ENCODE assay signal across 18 mouse cellular contexts in the genomic region with DNA sequence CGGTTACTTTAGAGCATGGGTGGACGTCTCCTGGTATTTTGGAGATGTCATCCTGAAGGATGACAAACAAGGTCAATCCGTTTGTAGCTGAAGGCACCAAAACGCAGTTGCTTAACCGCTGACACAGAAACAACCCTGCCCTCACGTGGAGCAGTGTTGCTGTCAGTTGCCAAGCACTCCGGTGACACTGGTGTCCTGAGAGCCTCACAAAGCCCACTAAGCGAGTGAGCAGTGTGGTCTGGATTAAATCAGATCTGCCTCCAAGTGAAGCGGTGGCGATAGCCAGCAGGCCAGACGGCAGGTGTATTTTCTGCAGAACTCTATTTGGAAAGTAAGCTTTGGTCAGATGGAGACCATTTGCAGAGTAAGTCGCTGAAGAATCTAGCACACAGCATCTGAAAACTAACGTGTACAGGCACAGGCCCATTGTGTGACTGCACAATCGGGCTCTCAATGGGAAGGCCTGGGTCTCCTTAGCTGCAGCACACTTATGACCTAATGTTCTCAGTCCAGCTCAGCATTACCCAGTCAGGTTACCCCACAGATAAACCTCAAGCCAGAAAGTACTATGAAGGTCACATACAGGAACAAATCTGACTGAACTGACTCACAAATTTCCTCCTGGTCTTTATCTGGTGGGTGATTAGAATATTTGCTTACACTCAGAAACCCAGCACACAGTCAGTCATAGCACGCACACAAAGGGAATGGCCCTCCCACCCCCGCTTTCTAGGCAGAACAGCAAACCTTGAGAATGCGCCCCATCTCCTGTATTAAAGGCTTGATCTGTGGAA. TPM values are rescaled to one million over a fixed set of nuclear protein-coding genes. Genes with fewer than 3 reads are reported as not detected.
DNase-seq lines count a peak whose midpoint lies in the region; ATAC-seq and TF ChIP-seq lines count a peak whose summit lies in the region.
"Had no signal": no experiment of that assay in that cellular context is flagged by ENCODE, and none has a peak within 500 bp of the region (broad histone marks: within the 10 kb centered on the region; RNA-seq: fewer than 3 reads in every experiment).

No protein-coding gene starts in this region.

- no peak for TF ChIP-seq CTCF in thymus, adult 2 months (IDR thresholded peaks at IDR 0.05; ENCODE audit: borderline replicate concordance, control insufficient read depth, extremely low read depth, insufficient read depth, low read length, poor library complexity)

- peak overlapping the region; percentile 29; the same call in 1 of the 2 replicates for H3K27ac ChIP-seq in hindbrain, embryonic 10.5 days
- no peak overlapping the region for H3K27ac ChIP-seq in hindbrain, embryonic 11.5 days (ENCODE audit: low read depth, low read length)
- H3K27ac ChIP-seq in thymus, adult 2 months (ENCODE audit: control insufficient read depth, insufficient read depth, low read length): no peak overlapping the region
- H3K27ac ChIP-seq: embryonic facial prominence, embryonic 12.5 days; kidney, postnatal 0 days; liver, embryonic 12.5 days had no signal

- no peak for TF ChIP-seq POLR2A in thymus, adult 2 months (IDR thresholded peaks at IDR 0.05; ENCODE audit: control insufficient read depth, extremely low read depth, insufficient read depth, low read length, poor library complexity)

- no peak for ATAC-seq in hindbrain, embryonic 11.5 days (ENCODE audit: low FRiP score)
- ATAC-seq: forebrain, postnatal 0 days; liver, embryonic 12.5 days had no signal

- no peak overlapping the region for H3K4me2 ChIP-seq in hindbrain, embryonic 11.5 days (replicated peaks; ENCODE audit: low read depth, low read length)
- H3K4me2 ChIP-seq: embryonic facial prominence, embryonic 12.5 days; liver, embryonic 12.5 days had no signal

- DNase-seq in heart, adult 11 months: peak; percentile 86
- DNase-seq in heart, adult 8-10 months (ENCODE audit: low spot score): no peak
- no peak for DNase-seq in hindbrain, embryonic 10.5 days (ENCODE audit: low spot score)
- DNase-seq in hindbrain, embryonic 11.5 days (ENCODE audit: low spot score): no peak
- peak; percentile 15 for DNase-seq in retina, postnatal 1 day
- no peak for DNase-seq in retina, embryonic 14.5 days (ENCODE audit: low spot score)
- DNase-seq in thymus, adult 2 months: no peak
- DNase-seq: cerebellum, adult 18-20 months; forebrain, postnatal 0 days; gastrocnemius, postnatal 10 days; kidney, adult 11 months; layer of hippocampus, postnatal 36 days; left cerebral cortex, postnatal 4 days; midbrain, embryonic 14.5 days had no signal

- no peaks in the 10 kb centered on the region for H3K36me3 ChIP-seq in hindbrain, embryonic 10.5 days
- no peaks in the 10 kb centered on the region for H3K36me3 ChIP-seq in hindbrain, embryonic 11.5 days (ENCODE audit: control insufficient read depth, insufficient read depth, low read length)
- no peaks in the 10 kb centered on the region for H3K36me3 ChIP-seq in thymus, adult 2 months (ENCODE audit: control insufficient read depth, insufficient read depth, low read length)
- H3K36me3 ChIP-seq: embryonic facial prominence, embryonic 12.5 days; liver, embryonic 12.5 days had no signal

- no peak overlapping the region for H3K4me3 ChIP-seq in hindbrain, embryonic 10.5 days
- no peak overlapping the region for H3K4me3 ChIP-seq in hindbrain, embryonic 11.5 days (ENCODE audit: low read depth, low read length)
- H3K4me3 ChIP-seq in thymus, adult 2 months (ENCODE audit: control insufficient read depth, insufficient read depth, low read length): no peak overlapping the region
- H3K4me3 ChIP-seq: embryonic facial prominence, embryonic 12.5 days; liver, embryonic 12.5 days had no signal

- peaks cover 20% of the 10 kb centered on the region for H3K4me1 ChIP-seq in hindbrain, embryonic 10.5 days (replicated peaks)
- H3K4me1 ChIP-seq in hindbrain, embryonic 11.5 days (replicated peaks; ENCODE audit: control insufficient read depth, insufficient read depth, low read length): no peaks in the 10 kb centered on the region
- no peaks in the 10 kb centered on the region; the same call in 1 of the 2 replicates for H3K4me1 ChIP-seq in thymus, adult 2 months (replicated peaks; ENCODE audit: control insufficient read depth, insufficient read depth, low read length)
- H3K4me1 ChIP-seq: liver, embryonic 12.5 days had no signal

- H3K27me3 ChIP-seq in hindbrain, embryonic 10.5 days (ENCODE audit: insufficient read depth, poor library complexity, severe bottlenecking): no peaks in the 10 kb centered on the region
- H3K27me3 ChIP-seq in hindbrain, embryonic 11.5 days (ENCODE audit: control insufficient read depth, insufficient read depth, low read length): no peaks in the 10 kb centered on the region
- H3K27me3 ChIP-seq in thymus, adult 2 months (ENCODE audit: control insufficient read depth, insufficient read depth, low read length): no peaks in the 10 kb centered on the region
- H3K27me3 ChIP-seq: embryonic facial prominence, embryonic 12.5 days; liver, embryonic 12.5 days had no signal

- H3K9ac ChIP-seq in hindbrain, embryonic 11.5 days (ENCODE audit: low read depth, low read length): no peak overlapping the region
- H3K9ac ChIP-seq: embryonic facial prominence, embryonic 12.5 days; forebrain, postnatal 0 days; liver, embryonic 12.5 days had no signal

- 75% methylated on average over 17 of the region's 17 CpGs for WGBS in hindbrain, embryonic 10.5 days
- WGBS in hindbrain, embryonic 11.5 days: 62% methylated on average over 17 of the region's 17 CpGs
- 91% methylated on average over 17 of the region's 17 CpGs for WGBS in thymus, adult 2 months

- no peaks in the 10 kb centered on the region for H3K9me3 ChIP-seq in hindbrain, embryonic 10.5 days
- H3K9me3 ChIP-seq in hindbrain, embryonic 11.5 days (ENCODE audit: control insufficient read depth, low read length): no peaks in the 10 kb centered on the region
- H3K9me3 ChIP-seq: embryonic facial prominence, embryonic 12.5 days; liver, embryonic 12.5 days had no signal

RNA-seq across cellular contexts. Expression of a gene that starts 51.2 kb away (rescaled TPM):
- total RNA-seq in heart, adult 8-10 months (2022): 1 to 10 TPM; 6.4 to 7.5 (median 6.8) TPM
- 18.7 and 29.7 TPM in 2 replicates for polyA plus RNA-seq in hindbrain, embryonic 10.5 days (2016; fragmentation: Nextera tagmentation; extraction: Ambion mirVana)
- 33.6 and 55.2 TPM in 2 replicates for polyA plus RNA-seq in hindbrain, embryonic 11.5 days (2014; fragmentation: Nextera tagmentation; extraction: Ambion mirVana)
- polyA plus RNA-seq in thymus, adult 2 months (2012; rRNA removed): 6.1 and 6.8 TPM in 2 replicates
- total RNA-seq: common myeloid progenitor, adult 5-6 weeks had no signal

Comparison
In these comparisons a context has a peak if more than half of its experiments do, and no peak if none do; other contexts are left out.
1. DNase-seq: peak in heart, adult 11 months (single experiment) and retina, postnatal 1 day (single experiment); none in heart, adult 8-10 months (single experiment), hindbrain, embryonic 10.5 days (single experiment), hindbrain, embryonic 11.5 days (single experiment), retina, embryonic 14.5 days (single experiment) and thymus, adult 2 months (single experiment).